Mouse (Mus musculus): ENCODE results near the gene Ecsit.

DNA sequence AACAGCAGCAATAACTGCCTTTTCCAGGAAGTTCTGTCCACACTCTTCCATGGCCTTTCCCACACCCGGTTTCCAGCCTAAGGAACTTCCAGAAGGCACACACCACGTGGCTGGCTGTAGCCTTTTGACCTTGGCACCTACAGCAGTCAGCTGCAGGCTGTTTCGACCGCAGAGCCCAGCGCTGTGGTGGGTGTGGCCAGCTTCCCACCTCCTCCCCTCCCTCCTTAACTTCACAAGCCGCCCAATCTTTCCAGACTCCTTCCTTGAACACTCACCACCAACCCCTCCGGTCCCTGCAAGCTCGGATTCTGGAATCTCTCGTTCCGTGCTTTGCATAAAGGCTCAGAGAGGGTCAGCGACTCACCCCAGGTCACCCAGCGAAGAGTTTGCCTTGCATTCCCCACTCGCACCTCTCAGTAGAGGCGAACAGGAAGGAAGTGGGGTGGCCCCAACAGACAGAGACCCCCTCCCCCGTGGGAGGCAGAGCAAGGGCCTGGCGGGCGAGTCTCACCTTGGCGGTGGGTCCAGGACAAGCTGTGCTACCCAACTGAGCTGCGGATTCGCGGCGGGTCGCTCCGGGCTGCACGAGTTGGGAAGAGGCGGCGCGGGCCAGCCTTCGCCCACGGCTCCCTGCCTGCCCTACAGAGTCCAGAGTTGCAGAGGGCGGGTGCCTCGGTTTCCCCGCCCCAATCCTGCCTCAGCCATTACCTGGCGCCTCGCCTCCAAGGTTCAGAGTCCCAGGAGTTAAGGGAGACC lies 46.2 kb upstream of the Ecsit start:
- TF ChIP-seq CTCF (conservative IDR thresholded peaks at IDR 0.05; ENCODE audit: low read length) (no peak), NANOG (IDR thresholded peaks at IDR 0.05; ENCODE audit: borderline replicate concordance, low read length) (no peak), POU5F1 (IDR thresholded peaks at IDR 0.05; ENCODE audit: borderline replicate concordance, low read length) (no peak)

All from E14TG2a.4 (cell line).